15 mouse cellular contexts compared by ENCODE assay signal in genomic region chr16:34316253-34316652, GRCm38 (mm10).
DNase-seq lines count a peak whose midpoint lies in the region; ATAC-seq and TF ChIP-seq lines count a peak whose summit lies in the region.
"Had no signal": no experiment of that assay in that cellular context is flagged by ENCODE, and none has a peak within 500 bp of the region (broad histone marks: within the 10 kb centered on the region; RNA-seq: fewer than 3 reads in every experiment).

No protein-coding gene starts in this region.

- H3K4me1 ChIP-seq in midbrain, embryonic 13.5 days (replicated peaks), result peaks cover 38% of the 10 kb centered on the region
- no peaks in the 10 kb centered on the region for H3K4me1 ChIP-seq in intestine, postnatal 0 days (replicated peaks; ENCODE audit: control insufficient read depth, insufficient read depth, low read length)
- H3K4me1 ChIP-seq: limb, embryonic 15.5 days; lung, embryonic 15.5 days had no signal

- H3K4me3 ChIP-seq in layer of hippocampus, adult 2 months, result no peak overlapping the region
- H3K4me3 ChIP-seq in midbrain, embryonic 13.5 days (replicated peaks), result no peak overlapping the region
- no peak overlapping the region for H3K4me3 ChIP-seq in intestine, postnatal 0 days (ENCODE audit: low read depth, low read length)
- H3K4me3 ChIP-seq: left cerebral cortex, adult 2 months; limb, embryonic 15.5 days; lung, embryonic 15.5 days had no signal

- no peak for TF ChIP-seq CTCF in layer of hippocampus, adult 2 months (conservative IDR thresholded peaks at IDR 0.05)
- no peak for TF ChIP-seq CTCF in intestine, postnatal 0 days (IDR thresholded peaks at IDR 0.05; ENCODE audit: low read depth)

- no peak for ATAC-seq in cerebellum, adult (ENCODE audit: insufficient number of reproducible peaks, low FRiP score, low TSS enrichment)
- ATAC-seq in midbrain, embryonic 13.5 days, result peak; percentile 55
- ATAC-seq in intestine, postnatal 0 days, result no peak

- H3K4me2 ChIP-seq in midbrain, embryonic 13.5 days (replicated peaks), result no peak overlapping the region
- H3K4me2 ChIP-seq in intestine, postnatal 0 days (replicated peaks; ENCODE audit: low read depth), result no peak overlapping the region
- H3K4me2 ChIP-seq: limb, embryonic 15.5 days; lung, embryonic 15.5 days had no signal

- WGBS in midbrain, embryonic 13.5 days, result 40% methylated on average over 10 of the region's 10 CpGs
- 76% methylated on average over 10 of the region's 10 CpGs for WGBS in intestine, postnatal 0 days

- H3K9ac ChIP-seq in midbrain, embryonic 13.5 days (replicated peaks), result no peak overlapping the region; the same call in 1 of the 2 replicates
- H3K9ac ChIP-seq in intestine, postnatal 0 days (ENCODE audit: low read depth, low read length), result no peak overlapping the region
- H3K9ac ChIP-seq: limb, embryonic 15.5 days; lung, embryonic 15.5 days had no signal

- no peaks in the 10 kb centered on the region for H3K9me3 ChIP-seq in midbrain, embryonic 13.5 days
- no peaks in the 10 kb centered on the region for H3K9me3 ChIP-seq in intestine, postnatal 0 days (ENCODE audit: control insufficient read depth)
- H3K9me3 ChIP-seq: limb, embryonic 15.5 days; lung, embryonic 15.5 days had no signal

- intact Hi-C loops in left cerebral cortex, postnatal 10 days (cut with DNase I), result loop anchor here (10.0 kb wide), 1 partner anchor 379 kb away; the partner anchor contains the start of gene Ccdc14

- peak overlapping the region; percentile 28; the same call in 1 of the 2 replicates for H3K27ac ChIP-seq in layer of hippocampus, adult 2 months
- H3K27ac ChIP-seq in midbrain, embryonic 13.5 days, result peak overlapping the region; percentile 73
- no peak overlapping the region for H3K27ac ChIP-seq in intestine, postnatal 0 days (ENCODE audit: low read depth, low read length)
- H3K27ac ChIP-seq: left cerebral cortex, adult 2 months; limb, embryonic 15.5 days; lung, embryonic 15.5 days had no signal

- peak; percentile 28 to 30 for DNase-seq in cerebellum, postnatal 10 days
- DNase-seq in layer of hippocampus, adult 2 months (ENCODE audit: low spot score in 2 of 2), result no peak
- DNase-seq in layer of hippocampus, adult 9-11 months, result no peak
- no peak for DNase-seq in left cerebral cortex, postnatal 10 days (ENCODE audit: extremely low spot score in 1 of 2, low spot score in 2 of 2)
- no peak for DNase-seq in layer of hippocampus, adult 18-20 months (ENCODE audit: low spot score in 2 of 2)
- DNase-seq: adrenal gland, adult 2 months; cerebellum, postnatal 14 days; kidney, postnatal 14 days; spleen, adult 18-20 months had no signal

- H3K36me3 ChIP-seq in midbrain, embryonic 13.5 days, result peaks cover 22% of the 10 kb centered on the region
- H3K36me3 ChIP-seq in intestine, postnatal 0 days (ENCODE audit: control insufficient read depth, insufficient read depth), result no peaks in the 10 kb centered on the region
- H3K36me3 ChIP-seq: lung, embryonic 15.5 days had no signal

- H3K27me3 ChIP-seq in midbrain, embryonic 13.5 days, result no peaks in the 10 kb centered on the region
- no peaks in the 10 kb centered on the region for H3K27me3 ChIP-seq in intestine, postnatal 0 days (replicated peaks; ENCODE audit: control insufficient read depth, insufficient read depth, low read length)
- H3K27me3 ChIP-seq: limb, embryonic 15.5 days; lung, embryonic 15.5 days had no signal

Comparison
In these comparisons a context has a peak if more than half of its experiments do, and no peak if none do; other contexts are left out.
1. DNase-seq: peak in cerebellum, postnatal 10 days (2 of 2); none in layer of hippocampus, adult 2 months (0 of 2), layer of hippocampus, adult 9-11 months (single experiment), left cerebral cortex, postnatal 10 days (0 of 2) and layer of hippocampus, adult 18-20 months (0 of 2).